Mouse (Mus musculus) naive thymus-derived CD4-positive, alpha-beta T cell, adult 2 months (primary cell): Measurements from ENCODE around the gene Ranbp1.
"Not testable (repeated sequence)": the region's sequence is repeated elsewhere in the genome, so short reads cannot be mapped to it uniquely, and the experiment has no call there.

ENCODE experiments used
- DNase-seq: peaks from one replicate; pipeline ENCODE4 v3.0.0-alpha.2; 2011; ENCODE audit warnings: low read depth

The Ranbp1 gene

GRCm38 (mm10) chr16:18203430-18204091 is 45.0 kb downstream of the Ranbp1 start:
- no peak for DNase-seq

- no peak for DNase-seq
These were observed 46.5 kb downstream of the Ranbp1 start for GRCm38 (mm10) chr16:18202061-18202460.

- DNase-seq: no peak
These were observed 46.9 kb downstream of the Ranbp1 start for GRCm38 (mm10) chr16:18201620-18202019.

DNA sequence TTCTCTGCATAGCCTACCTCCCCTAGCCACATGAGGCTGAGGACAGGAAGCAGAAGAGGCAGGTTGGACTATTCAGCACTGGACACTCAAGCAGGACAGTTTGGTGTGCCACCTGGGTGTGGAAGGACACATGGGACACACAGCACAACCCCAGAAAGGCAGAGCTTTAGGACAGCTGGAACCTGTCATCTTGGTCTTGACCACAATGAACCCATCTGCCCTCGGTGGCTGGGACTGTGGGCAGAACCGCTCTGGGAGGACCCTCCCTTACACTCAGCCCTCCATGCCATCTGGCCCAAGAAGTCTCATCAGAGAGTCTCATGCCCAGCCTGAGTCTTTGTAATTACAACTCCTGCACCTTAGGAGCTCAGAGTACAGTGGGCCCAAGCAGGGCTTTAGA is 48.5 kb downstream of the Ranbp1 start:
- DNase-seq: no peak

DNA sequence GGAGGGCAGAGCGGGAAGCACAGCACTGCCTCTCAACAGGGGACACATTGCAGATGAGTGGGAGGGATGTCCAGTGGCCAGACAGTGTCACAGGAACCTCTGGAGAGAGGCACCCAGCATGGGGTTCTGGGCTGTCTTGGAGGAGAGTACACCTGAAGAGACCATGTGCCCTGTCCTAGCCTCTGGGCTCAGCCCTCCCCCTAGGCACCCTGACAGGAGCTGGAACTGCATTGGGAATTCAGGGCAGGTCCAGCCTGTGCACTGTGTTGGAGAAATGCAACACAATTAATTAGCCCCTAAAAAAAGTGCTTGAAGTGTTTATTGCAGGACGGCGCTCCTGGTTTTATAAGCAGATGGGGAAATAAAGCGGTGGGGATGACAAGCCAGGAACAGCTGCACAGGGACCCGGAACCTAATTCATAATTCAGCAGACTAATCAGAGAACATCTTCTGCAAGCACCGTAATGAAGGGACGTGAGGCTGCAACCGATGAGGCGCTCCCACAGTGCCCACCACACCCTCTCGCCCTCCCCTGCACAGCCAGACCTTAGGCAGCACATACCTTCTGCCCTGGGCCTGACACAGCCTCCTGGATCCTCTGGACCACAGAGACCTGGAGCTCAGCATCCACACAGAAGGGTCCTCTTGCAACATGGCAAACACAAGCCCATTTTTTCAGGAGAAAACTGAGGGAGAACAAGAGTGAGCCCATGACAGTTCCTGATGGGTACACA is 50.0 kb downstream of the Ranbp1 start:
- no peak for DNase-seq

GRCm38 (mm10) chr16:18197881-18198280 is 50.7 kb downstream of the Ranbp1 start:
- DNase-seq: no peak

DNA sequence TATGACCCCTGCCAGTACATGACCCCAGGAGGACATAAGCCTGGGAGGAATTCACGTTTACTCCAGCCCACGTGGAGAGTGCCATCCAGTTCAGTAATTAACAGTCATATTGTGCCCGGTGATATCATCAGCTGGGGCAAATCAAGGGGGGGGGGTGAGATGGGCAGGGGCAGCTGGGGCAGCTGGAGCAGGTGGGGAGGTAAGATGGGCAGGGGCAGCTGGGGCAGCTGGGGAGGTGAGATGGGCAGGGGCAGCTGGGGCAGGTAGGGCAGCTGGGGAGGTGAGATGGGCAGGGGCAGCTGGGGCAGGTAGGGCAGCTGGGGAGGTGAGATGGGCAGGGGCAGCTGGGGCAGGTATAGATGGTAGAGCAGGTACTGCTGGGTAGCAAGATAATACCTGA is 53.0 kb downstream of the Ranbp1 start:
- not testable (repeated sequence) for DNase-seq

DNA sequence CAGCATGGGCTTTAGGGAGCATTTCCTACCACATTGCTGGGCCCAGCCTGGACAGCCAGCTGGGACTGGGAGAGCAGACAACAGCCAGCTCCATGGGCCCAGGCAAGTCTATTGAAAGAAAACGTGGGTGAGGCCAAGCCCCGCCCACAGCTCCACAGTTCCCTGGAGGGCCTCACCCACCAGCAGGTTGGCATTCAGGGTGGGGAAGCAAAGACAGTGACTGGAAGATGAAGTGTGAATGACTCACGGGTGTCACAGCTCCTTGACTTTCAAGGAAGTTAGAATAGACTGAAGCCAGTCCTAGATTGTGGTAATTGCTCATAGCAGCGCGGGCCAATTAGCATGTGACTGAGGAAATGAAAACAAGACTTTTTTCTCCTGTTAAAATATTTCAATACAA is 53.5 kb downstream of the Ranbp1 start:
- DNase-seq: no peak

GRCm38 (mm10) chr16:18194208-18194985 is 54.1 kb downstream of the Ranbp1 start:
- no peak for DNase-seq

DNA sequence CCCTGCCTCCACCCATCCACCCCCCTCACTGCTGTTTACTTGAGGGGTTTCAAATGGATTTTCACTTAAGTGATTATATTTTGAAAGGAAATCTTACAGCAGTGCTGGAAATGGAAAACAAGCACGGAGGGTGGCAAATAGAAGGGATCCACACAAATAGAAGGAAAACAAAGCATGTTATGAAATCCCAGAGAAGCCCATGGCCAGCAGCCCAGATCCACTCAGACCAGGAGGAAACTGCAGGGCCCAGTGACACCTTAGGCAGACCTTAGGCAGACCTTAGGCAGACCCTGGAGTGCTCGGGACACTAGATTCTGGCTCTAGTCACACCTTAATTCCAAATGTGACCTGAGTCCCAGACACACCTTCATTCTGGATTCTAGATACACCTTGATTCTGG is 57.5 kb downstream of the Ranbp1 start:
- DNase-seq: no peak
